Mouse (Mus musculus): Measurements from ENCODE around the gene Zfp229. TPM values are rescaled to one million over a fixed set of nuclear protein-coding genes. Genes with fewer than 3 reads are reported as not detected.

Zfp229 gene
- 0.52 TPM for polyA plus RNA-seq (2017; shearing (Covaris generic))

GRCm38 (mm10) chr17:21730495-21730894, at the start of gene Zfp229:
Zfp229 (plus strand) TSS chr17:21730795.

GRCm38 (mm10) chr17:21691560-21691959, 39.0 kb upstream of the Zfp229 start, which contains the start of gene Gm10226:
Gm10226 (plus strand) TSS chr17:21691860.

GRCm38 (mm10) chr17:21707343-21707996, 23.1 kb upstream of the Zfp229 start, which contains the start of gene Zfp760:
Zfp760 (plus strand) TSS chr17:21707741.

Other genes starting within 250 kb of the Zfp229 start
- gene Zfp53, start 241.8 kb upstream of the Zfp229 start, polyA plus RNA-seq (2017; shearing (Covaris generic)): 61.5 TPM
- gene Zfp52, start 195.3 kb upstream of the Zfp229 start, polyA plus RNA-seq (2017; shearing (Covaris generic)): 14.9 TPM
- gene Zfp948, start 163.8 kb upstream of the Zfp229 start, polyA plus RNA-seq (2017; shearing (Covaris generic)): 1.4 TPM
- 3.3 TPM for gene Zfp983, start 80.2 kb upstream of the Zfp229 start, polyA plus RNA-seq (2017; shearing (Covaris generic))
- gene Gm10226, start 38.9 kb upstream of the Zfp229 start, polyA plus RNA-seq (2017; shearing (Covaris generic)): 7.4 TPM
- gene Zfp760, start 23.1 kb upstream of the Zfp229 start, polyA plus RNA-seq (2017; shearing (Covaris generic)): 2.0 TPM
- gene Zfp820, start 115.0 kb downstream of the Zfp229 start, polyA plus RNA-seq (2017; shearing (Covaris generic)): 0.18 TPM
- 12.6 TPM for gene Zfp995, start 179.1 kb downstream of the Zfp229 start, polyA plus RNA-seq (2017; shearing (Covaris generic))
- gene Zfp942, start 231.7 kb downstream of the Zfp229 start, polyA plus RNA-seq (2017; shearing (Covaris generic)): 20.4 TPM
- 14.0 TPM for gene Zfp943, start 231.8 kb downstream of the Zfp229 start, polyA plus RNA-seq (2017; shearing (Covaris generic))